Mouse (Mus musculus) adrenal gland, postnatal 10 days (tissue): ENCODE results near the gene Aloxe3. TPM values are rescaled to one million over a fixed set of nuclear protein-coding genes. Genes with fewer than 3 reads are reported as not detected.

Experiments
- DNase-seq: peaks from one replicate; pipeline ENCODE4 v3.0.0; 2021; ENCODE audit warnings: mixed read lengths
- total RNA-seq, 2 experiments: library from RNA; stranded (reverse); gene quantifications; 2 replicates each; pipeline ENCODE4 v1.2.3; 2021

Aloxe3 gene
- total RNA-seq, 2 experiments from 2014 or later, result 0.60 to 0.76 TPM

DNA sequence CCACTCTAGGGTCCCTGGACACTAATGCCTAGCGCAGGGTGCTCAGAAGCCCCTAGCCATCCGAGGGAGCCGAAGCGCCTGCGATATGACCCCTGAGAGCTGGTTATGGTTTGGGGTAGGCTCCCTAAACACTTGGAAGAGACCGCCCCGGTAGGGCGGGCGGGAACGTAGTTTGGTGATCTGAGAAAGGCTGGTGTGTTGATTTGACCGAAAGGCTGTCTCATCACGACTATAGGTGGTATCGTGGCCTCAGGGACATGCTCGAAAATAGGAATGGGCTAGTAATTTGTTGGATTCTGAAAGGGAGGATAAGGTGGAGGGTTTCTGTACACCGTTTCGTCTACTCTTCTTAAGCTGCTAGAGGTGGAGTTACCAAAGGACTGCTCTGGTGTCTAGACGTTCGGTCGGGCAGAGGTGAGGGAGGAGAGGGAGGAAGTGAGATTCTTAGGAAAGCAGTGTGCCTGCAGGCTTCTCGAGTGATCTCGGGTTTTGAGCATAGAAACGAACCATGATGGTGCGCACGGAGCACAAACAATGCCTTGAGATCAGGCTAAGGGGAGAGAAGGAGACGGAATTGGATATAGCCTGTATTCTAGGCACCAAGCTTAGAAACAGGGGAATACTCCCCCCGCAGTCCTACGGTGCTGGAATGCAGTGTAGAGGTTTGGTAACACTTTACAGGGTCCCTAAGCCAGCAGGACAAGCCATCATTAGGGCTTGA, 30.0 kb upstream of the Aloxe3 start:
- DNase-seq, result peak; percentile 54

DNA sequence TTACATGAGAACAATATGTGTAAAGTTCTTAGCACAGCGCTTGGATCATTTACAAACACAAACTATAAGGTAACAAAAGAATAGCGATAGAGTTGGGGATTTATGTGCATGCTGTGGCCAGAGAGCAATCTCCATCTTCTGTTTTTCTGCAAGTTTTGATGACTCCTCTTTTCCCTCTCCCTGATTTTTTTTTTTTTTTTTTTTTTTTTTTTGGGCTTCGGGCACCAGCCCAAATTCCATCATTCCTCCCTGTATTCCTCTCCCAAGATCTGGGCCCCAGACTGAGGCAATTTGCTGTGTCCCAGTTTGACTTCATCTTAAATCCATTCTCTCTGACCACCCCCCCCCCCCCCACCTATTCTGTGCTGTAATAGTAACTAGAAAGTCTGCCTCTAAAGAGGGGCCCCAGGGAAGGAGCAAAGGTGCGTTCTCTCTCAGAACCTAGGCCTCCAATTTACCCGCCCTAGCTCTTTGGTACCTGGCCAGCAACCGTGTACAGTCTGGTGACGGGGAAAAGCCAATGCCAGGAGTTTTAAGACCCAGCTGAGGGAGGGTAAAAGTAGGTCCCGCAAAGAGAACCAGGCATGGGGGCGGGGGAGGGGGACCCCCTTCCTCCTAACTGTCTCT, 29.2 kb upstream of the Aloxe3 start:
- no peak for DNase-seq

DNA sequence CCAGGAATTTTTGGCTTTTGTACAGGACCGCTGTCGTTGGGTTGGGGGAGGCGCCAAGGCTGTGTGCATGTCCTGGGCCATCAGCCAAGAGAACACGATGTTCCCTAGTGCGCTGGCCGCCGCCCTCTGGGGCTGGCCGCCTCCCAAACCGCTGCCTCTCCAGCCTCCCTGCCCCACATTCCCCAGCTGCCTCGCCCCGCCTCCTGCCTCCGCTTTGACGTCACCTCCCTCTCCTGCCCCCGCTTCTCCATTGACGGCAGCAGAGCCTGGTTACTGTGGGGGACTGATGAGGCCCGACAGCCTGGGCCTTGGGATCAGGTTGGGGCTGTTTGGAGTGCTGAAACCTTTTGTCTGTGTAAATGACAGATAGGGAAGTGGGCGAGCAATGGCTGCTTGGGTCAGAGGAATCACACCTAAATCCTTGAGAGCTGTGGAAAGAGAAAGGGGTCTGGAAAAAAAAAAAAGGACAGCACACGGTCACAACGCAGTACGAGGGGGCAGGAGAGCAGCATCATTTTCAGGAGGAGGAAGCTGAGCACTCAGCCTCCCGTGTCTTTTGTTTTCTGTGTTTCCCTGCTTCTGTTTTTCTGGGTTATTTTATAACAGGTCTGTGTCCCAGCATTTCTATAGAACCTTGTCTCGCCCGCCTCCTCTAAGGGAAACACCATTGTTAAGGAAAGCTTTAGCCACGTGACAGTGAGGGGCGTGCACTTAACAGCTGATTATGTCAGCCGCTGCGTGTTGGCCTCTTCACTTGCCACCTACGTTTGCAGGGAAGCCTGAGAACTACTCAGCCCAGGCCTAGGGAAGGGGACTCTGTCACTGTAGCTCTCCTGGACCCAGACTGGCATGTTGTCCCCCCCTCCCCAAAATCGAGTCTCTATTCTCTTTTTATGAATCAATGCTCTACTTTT, 28.5 kb upstream of the Aloxe3 start:
- peak; percentile 100 for DNase-seq

DNA sequence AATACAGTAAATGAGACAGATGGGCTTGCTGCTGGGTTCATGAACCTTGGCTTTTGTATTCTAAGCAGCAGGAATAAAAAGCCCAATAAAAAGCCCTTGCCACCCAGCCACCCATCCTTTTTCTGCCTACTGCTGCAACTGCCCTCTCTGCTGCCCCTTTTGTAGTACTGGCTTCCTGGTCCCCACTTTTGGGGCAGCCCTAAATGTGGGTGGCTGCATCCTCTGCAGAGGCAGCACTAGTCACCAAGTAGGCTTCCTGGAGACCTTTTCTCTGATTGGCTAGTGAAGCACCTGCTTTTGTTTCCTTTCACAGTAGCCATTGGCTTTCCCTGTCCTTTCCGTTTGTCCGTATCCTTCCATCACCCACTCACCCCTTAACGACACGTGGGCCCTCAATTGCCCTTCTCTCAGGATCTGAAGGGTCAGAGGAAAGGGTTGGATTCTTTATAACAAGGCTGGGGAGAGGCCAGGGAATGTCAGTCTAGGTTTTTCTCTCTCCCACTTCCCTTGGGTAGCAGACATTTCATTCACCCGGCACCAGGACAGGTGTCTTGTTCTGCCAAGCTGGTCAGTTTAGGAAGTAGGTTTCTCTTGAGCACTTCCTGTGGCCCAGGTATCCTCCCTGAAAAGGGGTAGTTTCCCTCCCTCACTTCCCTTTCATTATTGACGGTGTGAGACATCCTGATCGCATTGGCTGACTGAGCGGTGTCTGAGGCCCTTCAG, 27.5 kb upstream of the Aloxe3 start:
- no peak for DNase-seq

DNA sequence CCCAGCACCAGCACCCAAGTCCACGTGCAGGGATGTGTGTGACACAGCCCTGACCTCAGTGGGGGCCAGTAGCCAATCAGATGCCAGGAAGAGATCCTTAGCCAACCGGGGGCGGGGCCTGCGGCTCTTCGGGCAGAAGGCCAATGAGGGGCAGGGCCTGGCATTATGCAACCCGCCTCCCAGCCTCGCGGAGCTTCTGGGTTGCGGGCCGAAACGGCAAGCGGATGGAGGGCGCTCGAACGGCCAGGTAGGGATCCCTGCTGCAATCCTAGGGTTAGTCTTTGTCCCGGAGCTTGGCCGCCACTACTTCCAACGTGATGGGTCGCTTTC, 27.0 kb upstream of the Aloxe3 start:
- peak; percentile 99 for DNase-seq

DNA sequence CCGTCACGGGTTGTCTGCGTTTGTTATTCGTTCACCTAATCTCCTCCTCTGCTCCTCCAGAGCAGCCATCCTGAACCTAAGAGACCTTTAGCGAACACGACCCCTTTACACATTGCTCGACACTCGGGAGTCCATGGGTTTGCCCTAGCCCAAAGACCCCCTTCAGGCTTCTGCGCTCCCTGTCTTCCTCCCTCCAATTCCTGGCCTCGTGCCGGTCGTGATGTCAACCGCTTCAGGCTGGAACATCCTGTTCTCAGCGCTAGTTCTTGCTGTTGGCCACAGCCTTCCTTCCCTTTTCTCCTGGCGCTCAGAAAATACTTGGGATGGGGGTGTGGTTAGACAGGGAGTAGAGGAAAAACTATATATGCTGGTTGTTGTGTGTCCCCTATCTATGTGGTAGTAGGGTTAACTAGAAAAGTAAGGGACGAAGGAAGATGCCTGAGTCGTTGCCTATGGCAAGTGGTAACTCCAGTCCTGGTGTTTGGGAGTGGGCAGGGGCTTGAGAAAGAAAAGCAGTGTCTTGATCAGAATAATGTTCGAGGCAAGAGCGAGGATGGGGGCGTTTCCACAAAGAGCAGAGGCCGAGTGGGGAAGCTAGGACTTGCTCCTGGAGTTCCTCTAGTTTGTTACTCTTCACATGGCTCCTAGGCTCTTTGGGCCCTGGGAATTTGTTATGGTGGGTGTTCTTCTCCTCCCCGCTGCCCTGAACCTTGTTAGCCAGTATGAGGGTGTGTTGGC, 26.4 kb upstream of the Aloxe3 start:
- peak; percentile 85 for DNase-seq

DNA sequence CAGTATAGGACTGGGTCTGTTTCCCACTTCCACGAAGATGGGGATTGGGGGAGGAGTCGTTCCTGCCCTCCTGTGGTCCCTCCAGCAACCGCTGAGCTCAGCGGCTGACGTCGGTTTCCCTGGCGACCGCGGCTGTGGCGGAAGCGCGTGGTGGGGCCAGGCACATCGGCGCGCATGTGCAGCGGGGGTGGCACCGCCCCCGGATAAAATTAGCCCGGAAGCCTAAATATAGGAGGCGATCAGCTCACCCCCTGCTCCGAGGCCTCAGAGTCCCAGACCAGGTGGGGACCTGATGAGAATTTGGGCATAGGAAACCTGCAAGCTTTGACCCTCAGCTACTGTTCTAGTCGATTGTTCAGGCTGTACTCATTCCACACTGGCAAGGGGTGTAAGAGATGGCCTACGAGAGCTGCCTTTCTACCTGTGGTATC, 25.8 kb upstream of the Aloxe3 start:
- DNase-seq, result peak; percentile 97

DNA sequence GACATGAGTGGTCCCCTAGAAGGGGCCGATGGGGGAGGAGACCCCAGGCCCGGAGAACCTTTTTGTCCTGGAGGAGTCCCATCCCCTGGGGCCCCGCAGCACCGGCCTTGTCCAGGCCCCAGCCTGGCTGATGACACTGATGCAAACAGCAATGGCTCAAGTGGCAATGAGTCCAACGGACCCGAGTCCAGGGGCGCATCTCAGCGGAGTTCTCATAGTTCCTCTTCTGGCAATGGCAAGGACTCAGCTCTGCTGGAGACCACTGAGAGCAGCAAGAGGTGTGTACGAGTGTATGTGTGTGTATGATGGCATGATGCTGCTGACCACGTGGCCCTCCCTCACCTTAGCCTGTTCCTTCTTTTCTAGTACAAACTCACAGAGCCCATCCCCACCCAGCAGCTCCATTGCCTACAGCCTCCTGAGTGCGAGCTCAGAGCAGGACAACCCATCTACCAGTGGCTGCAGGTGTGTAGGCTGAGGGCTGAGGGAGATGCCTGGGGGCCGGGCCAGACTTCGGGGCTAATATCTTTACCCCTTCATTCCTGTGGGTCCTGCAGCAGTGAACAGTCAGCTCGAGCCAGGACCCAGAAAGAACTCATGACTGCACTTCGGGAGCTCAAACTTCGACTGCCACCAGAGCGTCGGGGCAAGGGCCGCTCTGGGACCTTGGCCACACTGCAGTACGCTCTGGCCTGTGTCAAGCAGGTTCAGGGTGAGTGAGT, 24.9 kb upstream of the Aloxe3 start:
- DNase-seq, result no peak

DNA sequence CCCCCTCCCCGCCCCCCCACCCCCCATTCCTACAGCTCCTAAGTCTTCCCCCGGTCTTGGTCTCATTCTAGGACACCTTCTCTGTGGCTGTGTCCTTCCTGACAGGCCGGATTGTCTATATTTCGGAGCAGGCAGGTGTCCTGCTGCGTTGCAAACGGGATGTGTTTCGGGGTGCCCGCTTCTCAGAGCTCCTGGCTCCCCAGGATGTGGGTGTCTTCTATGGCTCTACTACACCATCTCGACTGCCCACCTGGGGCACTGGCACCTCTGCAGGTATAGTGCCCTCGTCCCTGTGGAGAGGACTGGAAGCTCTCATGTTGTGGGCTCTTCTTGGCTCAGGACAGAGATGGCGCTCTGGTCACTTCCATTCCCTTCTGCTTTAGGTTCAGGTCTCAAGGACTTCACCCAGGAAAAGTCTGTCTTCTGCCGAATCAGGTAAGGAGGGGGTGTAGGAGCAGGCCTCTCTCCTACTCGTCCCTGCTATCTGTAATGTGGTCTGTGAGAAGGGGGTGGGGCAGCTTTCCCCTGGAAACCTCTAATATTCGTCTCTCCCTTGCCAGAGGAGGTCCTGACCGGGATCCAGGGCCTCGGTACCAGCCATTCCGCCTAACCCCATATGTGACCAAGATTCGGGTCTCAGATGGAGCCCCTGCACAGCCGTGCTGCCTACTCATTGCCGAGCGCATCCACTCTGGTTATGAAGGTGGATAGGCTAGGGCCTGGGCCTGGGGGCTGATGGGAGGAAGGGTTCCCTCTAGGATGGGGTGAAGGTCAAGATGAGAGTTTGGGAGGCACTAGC, 23.9 kb upstream of the Aloxe3 start:
- DNase-seq, result no peak

DNA sequence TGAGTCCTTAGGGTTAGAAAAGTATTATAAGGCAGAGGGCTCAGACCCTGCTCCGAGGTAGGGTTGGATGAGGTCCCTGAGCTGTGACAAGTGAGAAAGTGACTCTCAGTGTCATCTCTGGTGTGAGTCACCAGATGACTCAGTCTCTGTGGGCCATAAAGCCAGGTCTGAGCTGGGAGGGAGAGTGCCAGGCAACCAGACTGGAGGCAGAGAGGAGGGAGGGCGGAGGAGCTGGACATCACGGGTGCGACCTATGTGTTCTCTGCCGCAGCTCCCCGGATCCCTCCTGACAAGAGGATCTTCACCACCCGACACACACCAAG, 23.3 kb upstream of the Aloxe3 start:
- DNase-seq, result peak; percentile 70

DNA sequence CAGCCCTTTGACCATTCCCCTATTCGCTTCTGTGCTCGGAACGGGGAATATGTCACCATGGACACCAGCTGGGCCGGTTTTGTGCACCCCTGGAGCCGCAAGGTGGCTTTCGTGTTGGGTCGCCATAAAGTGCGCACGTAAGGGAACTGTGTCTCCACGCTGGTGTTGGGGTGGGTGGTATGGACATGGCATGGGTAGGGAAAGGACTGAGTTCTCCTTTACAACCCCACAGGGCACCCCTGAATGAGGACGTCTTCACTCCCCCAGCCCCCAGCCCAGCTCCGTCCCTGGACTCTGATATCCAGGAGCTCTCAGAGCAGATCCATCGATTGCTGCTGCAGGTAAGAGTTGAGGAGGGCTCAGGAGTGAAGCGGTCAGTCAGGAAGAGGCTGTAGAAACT, 22.6 kb upstream of the Aloxe3 start:
- no peak for DNase-seq

DNA sequence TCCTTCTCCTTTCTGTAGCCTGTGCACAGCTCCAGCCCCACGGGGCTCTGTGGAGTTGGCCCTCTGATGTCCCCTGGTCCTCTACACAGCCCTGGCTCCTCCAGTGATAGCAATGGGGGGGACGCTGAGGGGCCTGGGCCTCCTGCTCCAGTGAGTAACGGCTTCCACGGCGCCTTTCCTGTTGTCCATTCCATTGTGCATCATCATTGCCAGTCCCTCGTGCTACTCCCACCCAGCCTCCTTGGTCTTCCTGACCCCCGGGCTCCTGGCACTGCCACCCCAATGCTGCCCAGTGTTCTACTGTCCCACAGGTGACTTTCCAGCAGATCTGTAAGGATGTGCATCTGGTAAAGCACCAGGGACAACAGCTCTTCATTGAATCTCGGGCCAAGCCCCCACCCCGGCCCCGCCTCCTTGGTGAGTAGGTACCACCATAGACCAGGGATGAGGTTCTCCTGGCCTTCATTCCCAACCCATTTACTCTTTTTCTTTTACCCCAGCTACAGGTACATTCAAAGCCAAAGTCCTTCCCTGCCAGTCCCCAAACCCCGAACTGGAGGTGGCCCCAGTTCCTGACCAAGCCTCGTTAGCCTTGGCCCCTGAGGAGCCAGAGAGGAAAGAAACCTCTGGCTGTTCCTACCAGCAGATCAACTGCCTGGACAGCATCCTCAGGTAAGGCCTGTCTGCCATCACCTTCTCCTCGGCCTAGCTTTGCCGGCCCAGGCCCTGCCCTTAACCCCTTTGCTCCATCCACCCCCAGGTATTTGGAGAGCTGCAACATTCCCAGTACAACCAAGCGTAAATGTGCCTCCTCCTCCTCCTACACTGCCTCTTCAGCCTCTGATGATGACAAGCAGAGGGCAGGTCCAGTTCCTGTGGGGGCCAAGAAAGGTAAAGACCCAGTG, 21.9 kb upstream of the Aloxe3 start:
- no peak for DNase-seq

DNA sequence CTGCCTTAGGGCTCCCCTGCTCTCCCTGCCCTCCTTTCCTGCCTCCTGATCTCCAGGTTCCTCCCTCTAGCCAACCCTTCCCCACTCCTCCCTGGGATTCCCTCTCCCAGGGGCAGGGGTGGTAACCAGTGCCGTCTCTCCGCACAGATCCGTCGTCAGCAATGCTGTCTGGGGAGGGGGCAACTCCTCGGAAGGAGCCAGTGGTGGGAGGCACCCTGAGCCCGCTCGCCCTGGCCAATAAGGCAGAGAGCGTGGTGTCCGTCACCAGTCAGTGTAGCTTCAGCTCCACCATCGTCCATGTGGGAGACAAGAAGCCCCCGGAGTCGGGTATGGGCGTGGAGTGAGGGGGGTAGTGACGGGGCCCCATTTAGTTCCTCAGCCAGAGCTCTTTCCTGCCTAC, 21.2 kb upstream of the Aloxe3 start:
- peak; percentile 2 for DNase-seq

DNA sequence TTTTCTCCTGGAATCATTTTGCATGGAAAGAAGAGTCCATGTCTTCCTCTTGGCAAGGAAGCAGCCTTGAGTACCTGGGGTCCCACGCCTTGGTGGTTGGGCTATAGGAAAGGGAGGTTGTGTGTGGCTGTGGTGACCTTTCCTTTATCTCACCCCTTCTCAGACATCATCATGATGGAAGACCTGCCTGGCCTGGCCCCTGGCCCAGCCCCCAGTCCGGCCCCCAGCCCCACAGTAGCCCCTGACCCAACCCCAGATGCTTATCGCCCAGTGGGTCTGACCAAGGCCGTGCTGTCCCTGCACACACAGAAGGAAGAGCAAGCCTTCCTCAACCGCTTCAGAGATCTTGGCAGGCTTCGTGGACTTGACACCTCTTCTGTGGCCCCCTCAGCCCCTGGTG, 20.5 kb upstream of the Aloxe3 start:
- DNase-seq, result no peak

DNA sequence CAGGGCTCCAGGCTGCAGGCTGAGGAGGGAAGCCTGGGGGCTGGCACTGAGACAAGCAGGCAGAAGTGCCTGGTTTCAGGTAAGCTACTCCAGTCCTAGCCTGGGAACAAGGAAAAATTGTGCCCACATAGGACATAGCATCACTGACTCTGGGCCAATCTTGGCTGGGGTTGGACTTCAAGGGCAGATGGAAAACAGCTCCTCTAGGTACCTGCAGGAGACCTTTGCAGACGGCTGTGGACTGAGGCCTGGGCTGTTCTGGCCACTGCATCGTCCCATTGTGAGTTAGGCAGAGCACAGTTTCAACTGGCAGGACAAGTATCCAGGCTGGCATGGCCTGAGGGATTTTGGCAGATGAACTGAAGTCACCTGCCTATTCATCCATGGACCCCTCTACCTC, 19.9 kb upstream of the Aloxe3 start:
- no peak for DNase-seq

DNA sequence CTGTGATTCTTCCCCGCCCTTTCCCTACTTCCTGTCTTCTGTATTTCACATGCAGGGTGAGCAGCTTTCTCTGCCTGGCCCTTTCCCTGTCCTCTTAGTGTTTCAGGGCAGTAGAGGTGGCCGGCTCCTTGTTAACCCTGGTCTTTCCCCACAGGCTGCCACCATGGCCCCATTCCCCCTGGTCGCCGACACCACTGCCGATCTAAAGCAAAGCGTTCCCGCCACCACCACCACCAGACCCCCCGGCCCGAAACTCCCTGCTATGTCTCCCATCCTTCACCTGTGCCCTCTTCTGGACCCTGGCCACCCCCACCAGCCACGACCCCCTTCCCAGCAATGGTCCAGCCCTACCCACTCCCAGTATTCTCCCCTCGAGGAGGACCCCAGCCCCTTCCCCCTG, 19.4 kb upstream of the Aloxe3 start:
- DNase-seq, result no peak

DNA sequence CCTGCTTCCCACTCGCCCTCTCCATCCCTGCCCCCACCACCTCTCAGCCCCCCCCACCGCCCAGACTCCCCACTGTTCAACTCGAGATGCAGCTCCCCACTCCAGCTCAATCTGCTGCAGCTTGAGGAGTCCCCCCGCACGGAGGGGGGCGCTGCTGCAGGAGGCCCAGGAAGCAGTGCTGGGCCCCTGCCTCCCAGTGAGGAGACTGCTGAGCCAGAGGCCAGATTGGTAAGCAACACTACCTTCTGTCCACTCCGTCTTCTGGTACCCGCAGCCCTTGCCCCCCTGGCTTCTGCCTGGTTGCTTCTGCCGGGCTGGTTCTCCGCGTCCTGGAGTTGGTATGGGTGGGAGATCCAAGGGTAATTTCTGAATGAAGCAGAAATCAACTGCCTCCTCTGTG, 18.9 kb upstream of the Aloxe3 start:
- no peak for DNase-seq

DNA sequence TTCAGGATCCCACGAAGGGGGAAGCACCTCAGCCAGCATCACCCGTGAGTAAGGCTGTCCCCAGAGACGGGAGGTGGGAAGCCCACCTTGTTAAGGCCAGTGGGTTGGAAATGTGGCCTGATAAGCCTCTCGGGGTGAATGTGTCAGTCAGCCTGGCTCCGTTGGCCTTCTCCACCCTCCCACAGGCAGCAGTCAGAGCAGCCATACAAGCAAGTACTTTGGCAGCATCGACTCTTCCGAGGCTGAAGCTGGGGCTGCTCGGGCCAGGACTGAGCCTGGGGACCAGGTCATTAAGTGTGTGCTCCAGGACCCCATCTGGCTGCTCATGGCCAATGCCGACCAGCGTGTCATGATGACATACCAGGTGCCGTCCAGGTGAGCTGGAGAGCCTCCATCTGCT, 18.0 kb upstream of the Aloxe3 start:
- no peak for DNase-seq

DNA sequence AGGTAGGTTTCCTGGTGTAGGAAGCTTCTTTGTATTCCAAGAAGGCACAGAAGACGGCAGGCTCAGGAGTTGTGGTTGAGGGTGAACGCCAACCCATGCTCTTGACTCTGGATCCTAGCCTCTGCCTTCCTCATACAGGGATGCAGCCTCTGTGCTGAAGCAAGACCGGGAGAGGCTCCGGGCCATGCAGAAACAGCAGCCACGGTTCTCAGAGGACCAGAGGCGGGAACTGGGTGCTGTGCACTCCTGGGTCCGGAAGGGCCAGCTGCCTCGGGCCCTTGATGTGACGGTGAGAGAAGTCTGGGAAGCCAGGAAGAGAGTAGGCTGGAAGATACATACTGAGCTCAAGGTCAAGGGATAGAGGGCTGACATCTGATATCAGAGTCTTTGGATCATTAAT, 17.5 kb upstream of the Aloxe3 start:
- DNase-seq, result no peak
